Mouse (Mus musculus) C2C12 (cell line): Measurements from ENCODE around the gene Rbms3. TPM values are rescaled to one million over a fixed set of nuclear protein-coding genes. Genes with fewer than 3 reads are reported as not detected.

Experiments used
- H3K27me3 ChIP-seq: one replicate; pipeline ENCODE4 v1.6.1; 2011; ENCODE audit not compliant: control insufficient read depth, insufficient read depth, insufficient read length
- H3K36me3 ChIP-seq: one replicate; pipeline ENCODE4 v1.6.1; 2011; ENCODE audit not compliant: control insufficient read depth, insufficient read depth
- H3K4me3 ChIP-seq: one replicate; pipeline ENCODE4 v1.5.1; 2011; ENCODE audit warnings: mild to moderate bottlenecking, control low read depth; ENCODE audit not compliant: poor library complexity, insufficient read depth, severe bottlenecking
- H3K79me2 ChIP-seq: one replicate; pipeline ENCODE4 v1.6.1; 2011; ENCODE audit not compliant: control insufficient read depth, insufficient read depth
- H3K79me3 ChIP-seq: one replicate; pipeline ENCODE4 v1.6.1; 2011; ENCODE audit warnings: low read depth, control low read depth
- H3ac ChIP-seq: one replicate; pipeline ENCODE3; 2011; ENCODE audit warnings: low read depth; ENCODE audit not compliant: control insufficient read depth, insufficient read length
- CEBPB ChIP-seq: IDR thresholded peaks from one replicate; pipeline ENCODE4 v1.6.1; 2011; ENCODE audit warnings: low read depth, mild to moderate bottlenecking, control low read depth, moderate library complexity
- CTCF ChIP-seq: IDR thresholded peaks from one replicate; pipeline ENCODE4 v1.5.1; 2011; ENCODE audit not compliant: control insufficient read depth, insufficient read depth, insufficient read length
- FOSL1 ChIP-seq: IDR thresholded peaks from one replicate; pipeline ENCODE4 v1.8.0; 2011; ENCODE audit warnings: mild to moderate bottlenecking, low read length; ENCODE audit not compliant: poor library complexity, insufficient read depth, severe bottlenecking
- MAX ChIP-seq: IDR thresholded peaks from one replicate; pipeline ENCODE4 v1.6.1; 2011; ENCODE audit warnings: mild to moderate bottlenecking, control low read depth
- MYOD1 ChIP-seq: IDR thresholded peaks from one replicate; pipeline ENCODE4 v1.6.1; 2011; ENCODE audit warnings: low read depth; ENCODE audit not compliant: control insufficient read depth, insufficient read length
- MYOG ChIP-seq: IDR thresholded peaks from one replicate; pipeline ENCODE4 v1.6.1; 2011; ENCODE audit not compliant: control insufficient read depth, insufficient read length; ENCODE audit errors: extremely low read depth
- USF1 ChIP-seq: IDR thresholded peaks from one replicate; pipeline ENCODE4 v1.6.1; 2011; ENCODE audit warnings: low read depth, mild to moderate bottlenecking, control low read depth, moderate library complexity
- polyA plus RNA-seq: library from polyadenylated mRNA; unstranded; fragments of >200 nt; fragmentation: generic; extraction: Trizol; gene quantifications from one replicate; pipeline ENCODE4 v1.2.1, GENCODE M21; 2012; ENCODE audit warnings: missing spikeins

Rbms3 gene
- polyA plus RNA-seq, 1 experiment, result 2.7 TPM

GRCm38 (mm10) chr9:116620434-116620833 is 1009.3 kb downstream of the Rbms3 start:
- H3ac ChIP-seq, result no peak overlapping the region
- no peaks in the 10 kb centered on the region for H3K27me3 ChIP-seq
- no peak for TF ChIP-seq FOSL1
- no peak for TF ChIP-seq CEBPB
- TF ChIP-seq MAX, result no peak
- TF ChIP-seq CTCF, result no peak
- no peak for TF ChIP-seq MYOG
- no peak for TF ChIP-seq MYOD1
- TF ChIP-seq USF1, result no peak
- no peaks in the 10 kb centered on the region for H3K36me3 ChIP-seq
- H3K4me3 ChIP-seq, result no peak overlapping the region
- H3K79me2 ChIP-seq, result no peaks in the 10 kb centered on the region
- no peaks in the 10 kb centered on the region for H3K79me3 ChIP-seq

- Histone ChIP-seq H3K79me3 (no peaks in the 10 kb centered on the region), H3K79me2 (no peaks in the 10 kb centered on the region), H3K4me3 (no peak overlapping the region), H3ac (no peak overlapping the region), H3K36me3 (no peaks in the 10 kb centered on the region), H3K27me3 (no peaks in the 10 kb centered on the region)
- TF ChIP-seq MYOG, result no peak
Observed at GRCm38 (mm10) chr9:116618886-116619285, 1010.8 kb downstream of the Rbms3 start.

- Histone ChIP-seq H3K4me3 (no peak overlapping the region), H3K27me3 (no peaks in the 10 kb centered on the region), H3K79me3 (no peaks in the 10 kb centered on the region), H3K36me3 (no peaks in the 10 kb centered on the region), H3ac (no peak overlapping the region), H3K79me2 (no peaks in the 10 kb centered on the region)
- TF ChIP-seq MAX (no peak), MYOD1 (no peak), CTCF (no peak), FOSL1 (no peak), CEBPB (no peak), MYOG (no peak), USF1 (no peak)
Observed at GRCm38 (mm10) chr9:116613276-116613675, 1016.4 kb downstream of the Rbms3 start.

GRCm38 (mm10) chr9:116596046-116596445 is 1033.7 kb downstream of the Rbms3 start:
- Histone ChIP-seq H3K79me2 (no peaks in the 10 kb centered on the region), H3K79me3 (no peaks in the 10 kb centered on the region), H3K4me3 (no peak overlapping the region), H3ac (no peak overlapping the region), H3K36me3 (no peaks in the 10 kb centered on the region), H3K27me3 (no peaks in the 10 kb centered on the region)
- no peak for TF ChIP-seq CEBPB
- no peak for TF ChIP-seq CTCF

- H3K4me3 ChIP-seq, result no peak overlapping the region
- H3K27me3 ChIP-seq, result no peaks in the 10 kb centered on the region
- H3K79me2 ChIP-seq, result no peaks in the 10 kb centered on the region
- H3K36me3 ChIP-seq, result no peaks in the 10 kb centered on the region
- H3K79me3 ChIP-seq, result no peaks in the 10 kb centered on the region
- H3ac ChIP-seq, result no peak overlapping the region
- no peak for TF ChIP-seq CTCF
- no peak for TF ChIP-seq MAX
- no peak for TF ChIP-seq FOSL1
Observed at GRCm38 (mm10) chr9:116592486-116592885, 1037.2 kb downstream of the Rbms3 start.

- H3K79me3 ChIP-seq, result no peaks in the 10 kb centered on the region
- H3K79me2 ChIP-seq, result no peaks in the 10 kb centered on the region
- H3ac ChIP-seq, result no peak overlapping the region
- H3K27me3 ChIP-seq, result no peaks in the 10 kb centered on the region
- no peaks in the 10 kb centered on the region for H3K36me3 ChIP-seq
- no peak overlapping the region for H3K4me3 ChIP-seq
- no peak for TF ChIP-seq MYOG
- TF ChIP-seq USF1, result no peak
- no peak for TF ChIP-seq MYOD1
- TF ChIP-seq MAX, result no peak
- no peak for TF ChIP-seq CEBPB
- no peak for TF ChIP-seq CTCF
- TF ChIP-seq FOSL1, result no peak
Observed at GRCm38 (mm10) chr9:116591071-116591470, 1038.6 kb downstream of the Rbms3 start.

GRCm38 (mm10) chr9:116569680-116570079 is 1060.0 kb downstream of the Rbms3 start:
- H3K79me3 ChIP-seq, result no peaks in the 10 kb centered on the region
- no peaks in the 10 kb centered on the region for H3K36me3 ChIP-seq
- TF ChIP-seq FOSL1 (no peak), MAX (no peak), MYOD1 (no peak), CTCF (no peak), MYOG (no peak), USF1 (no peak), CEBPB (no peak)
- H3ac ChIP-seq, result no peak overlapping the region
- no peak overlapping the region for H3K4me3 ChIP-seq
- no peaks in the 10 kb centered on the region for H3K27me3 ChIP-seq
- H3K79me2 ChIP-seq, result no peaks in the 10 kb centered on the region
